Mouse (Mus musculus) G1E (cell line): ENCODE data around the gene Pcsk4.

Experiments
- CTCF ChIP-seq: IDR thresholded peaks from 2 replicates; pipeline ENCODE4 v1.5.1; 2012; ENCODE audit warnings: low read depth, low read length, inconsistent platforms, mixed read lengths
- POLR2AphosphoS5 ChIP-seq: IDR thresholded peaks from 2 replicates; pipeline ENCODE4 v1.6.1; 2012; ENCODE audit warnings: low read depth, low read length, inconsistent platforms; ENCODE audit not compliant: insufficient replicate concordance
- TAL1 ChIP-seq: conservative IDR thresholded peaks from 2 replicates; pipeline ENCODE4 v1.6.1; 2012; ENCODE audit warnings: low read depth, low read length, inconsistent platforms, mixed read lengths

- no peak for TF ChIP-seq POLR2AphosphoS5
- no peak for TF ChIP-seq CTCF
- no peak for TF ChIP-seq TAL1
Measured at GRCm38 (mm10) chr10:80355431-80355830, 26.1 kb upstream of the Pcsk4 start.
